Mouse (Mus musculus) midbrain, embryonic 13.5 days (tissue): ENCODE data around the gene Hils1. TPM values are rescaled to one million over a fixed set of nuclear protein-coding genes. Genes with fewer than 3 reads are reported as not detected.
"Not testable (repeated sequence)": the region's sequence is repeated elsewhere in the genome, so short reads cannot be mapped to it uniquely, and the experiment has no call there.

ENCODE experiments used
- ATAC-seq: fragments of 200-750 bp; cut with Nextera tagmentation; 2 replicates; pipeline ENCODE4 v1.8.0; 2017; ENCODE audit warnings: mild to moderate bottlenecking, moderate TSS enrichment, moderate library complexity
- H3K27ac ChIP-seq: fragments of 300-500 bp; sonication (generic); 2 replicates; pipeline ENCODE4 v1.5.1; 2015; ENCODE audit warnings: inconsistent platforms, mild to moderate bottlenecking, moderate library complexity
- H3K27me3 ChIP-seq: fragments of 300-500 bp; sonication (generic); 2 replicates; pipeline ENCODE4 v1.6.1; 2015; ENCODE audit warnings: mild to moderate bottlenecking, inconsistent platforms
- H3K36me3 ChIP-seq: fragments of 300-500 bp; sonication (generic); 2 replicates; pipeline ENCODE4 v1.6.1; 2015; ENCODE audit warnings: mild to moderate bottlenecking, inconsistent platforms
- H3K4me1 ChIP-seq: fragments of 300-500 bp; sonication (generic); replicated peaks from 2 replicates; pipeline ENCODE4 v1.6.1; 2015; ENCODE audit warnings: inconsistent platforms
- H3K4me2 ChIP-seq: fragments of 300-500 bp; sonication (generic); replicated peaks from 2 replicates; pipeline ENCODE4 v1.6.1; 2015; ENCODE audit warnings: moderate library complexity, mild to moderate bottlenecking, inconsistent platforms
- H3K4me3 ChIP-seq: fragments of 300-500 bp; sonication (generic); replicated peaks from 2 replicates; pipeline ENCODE4 v1.5.1; 2015; ENCODE audit warnings: mild to moderate bottlenecking, inconsistent platforms
- H3K9ac ChIP-seq: fragments of 300-500 bp; sonication (generic); replicated peaks from 2 replicates; pipeline ENCODE4 v1.6.1; 2015; ENCODE audit warnings: mild to moderate bottlenecking, inconsistent platforms
- H3K9me3 ChIP-seq: fragments of 300-500 bp; sonication (generic); 2 replicates; pipeline ENCODE4 v1.6.1; 2016; ENCODE audit warnings: mild to moderate bottlenecking, inconsistent platforms
- WGBS: fragments of 180-500 bp; shearing (Covaris S2); methylation state at CpG from one replicate; pipeline ENCODE4 v1.1.7; 2015; 5-methylcytosine and 5-hydroxymethylcytosine counted together
- polyA plus RNA-seq: library from polyadenylated mRNA; unstranded; fragments of >200 nt; fragmentation: Nextera tagmentation; extraction: Ambion mirVana; gene quantifications from 2 replicates; pipeline ENCODE4 v1.2.1, GENCODE M21; 2015

Hils1 gene
- polyA plus RNA-seq, 1 experiment from 2014 or later = not detected

GRCm38 (mm10) chr11:94958065-94958858, 9.1 kb upstream of the Hils1 start:
- Histone ChIP-seq H3K27me3 (no peaks in the 10 kb centered on the region), H3K4me2 (no peak overlapping the region), H3K4me3 (no peak overlapping the region), H3K36me3 (no peaks in the 10 kb centered on the region), H3K4me1 (peaks cover 11% of the 10 kb centered on the region), H3K27ac (no peak overlapping the region), H3K9ac (no peak overlapping the region), H3K9me3 (no peaks in the 10 kb centered on the region)
- 21% methylated on average over 8 of the region's 8 CpGs for WGBS
- ATAC-seq = peak; percentile 70

DNA sequence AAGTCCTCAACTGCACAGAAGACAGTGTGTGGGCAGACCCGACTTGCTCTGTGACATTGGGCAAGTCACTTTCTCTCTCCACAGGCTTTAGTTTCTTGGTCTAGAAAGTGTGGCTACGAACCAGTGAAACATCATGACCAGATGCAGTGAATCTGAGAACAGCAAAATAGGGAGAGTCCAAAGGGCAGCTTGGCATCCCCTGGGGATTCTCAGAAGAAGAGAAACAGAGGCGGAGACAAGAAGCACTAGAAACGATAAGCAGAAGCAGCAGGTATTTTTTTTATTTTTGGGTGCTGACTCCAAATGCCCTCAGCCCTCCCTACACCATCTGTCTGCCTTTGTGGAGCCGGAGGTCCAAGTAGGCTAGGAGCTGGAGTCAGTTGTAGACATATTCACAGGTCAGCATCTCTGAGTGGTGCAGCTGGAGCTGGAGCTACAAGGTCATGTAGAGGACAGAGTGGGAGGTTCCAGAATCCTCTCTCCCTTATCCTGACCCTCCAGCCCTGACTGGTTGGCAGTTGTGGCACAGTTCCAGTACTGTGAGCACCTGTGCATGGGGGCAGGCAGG, 4.8 kb upstream of the Hils1 start:
- ATAC-seq = no peak
- no peaks in the 10 kb centered on the region for H3K9me3 ChIP-seq
- WGBS = 81% methylated on average over 5 of the region's 5 CpGs

GRCm38 (mm10) chr11:94968187-94968586, 794 bp downstream of the Hils1 start:
- Histone ChIP-seq H3K27me3 (no peaks in the 10 kb centered on the region), H3K9ac (no peak overlapping the region), H3K4me1 (peaks cover 10% of the 10 kb centered on the region), H3K27ac (no peak overlapping the region), H3K9me3 (no peaks in the 10 kb centered on the region), H3K4me2 (no peak overlapping the region), H3K36me3 (no peaks in the 10 kb centered on the region), H3K4me3 (no peak overlapping the region)
- WGBS = 83% methylated on average over 7 of the region's 7 CpGs
- ATAC-seq = no peak

More for the DNA sequence above, 4.8 kb upstream of the Hils1 start:
- H3K9ac ChIP-seq = no peak overlapping the region
- no peak overlapping the region for H3K27ac ChIP-seq
- peaks cover 7% of the 10 kb centered on the region for H3K4me1 ChIP-seq
- no peak overlapping the region for H3K4me3 ChIP-seq
- no peak overlapping the region for H3K4me2 ChIP-seq
- no peaks in the 10 kb centered on the region for H3K36me3 ChIP-seq
- no peaks in the 10 kb centered on the region for H3K27me3 ChIP-seq

DNA sequence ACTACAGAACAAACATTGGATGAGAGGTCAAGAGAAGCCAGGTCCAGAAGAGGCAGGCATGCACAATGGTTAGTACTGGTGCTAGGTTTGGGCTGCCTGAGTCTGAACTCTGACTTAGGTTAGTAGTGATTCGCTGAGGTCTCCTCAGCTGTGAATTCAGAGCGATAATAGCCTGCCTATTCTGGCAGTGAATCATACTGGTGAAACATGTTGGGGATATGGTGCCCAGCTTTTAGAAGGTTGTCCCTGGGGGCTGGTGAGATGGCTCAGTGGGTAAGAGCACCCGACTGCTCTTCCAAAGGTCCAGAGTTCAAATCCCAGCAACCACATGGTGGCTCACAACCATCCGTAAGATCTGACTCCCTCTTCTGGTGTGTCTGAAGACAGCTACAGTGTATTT, 2.3 kb downstream of the Hils1 start:
- ATAC-seq, H3K27ac ChIP-seq, H3K9me3 ChIP-seq, H3K4me2 ChIP-seq, H3K27me3 ChIP-seq, H3K4me3 ChIP-seq, H3K9ac ChIP-seq, H3K36me3 ChIP-seq: not testable (repeated sequence)
- H3K4me1 ChIP-seq = peaks cover 12% of the 10 kb centered on the region
- 95% methylated on average over 4 of the region's 4 CpGs for WGBS

DNA sequence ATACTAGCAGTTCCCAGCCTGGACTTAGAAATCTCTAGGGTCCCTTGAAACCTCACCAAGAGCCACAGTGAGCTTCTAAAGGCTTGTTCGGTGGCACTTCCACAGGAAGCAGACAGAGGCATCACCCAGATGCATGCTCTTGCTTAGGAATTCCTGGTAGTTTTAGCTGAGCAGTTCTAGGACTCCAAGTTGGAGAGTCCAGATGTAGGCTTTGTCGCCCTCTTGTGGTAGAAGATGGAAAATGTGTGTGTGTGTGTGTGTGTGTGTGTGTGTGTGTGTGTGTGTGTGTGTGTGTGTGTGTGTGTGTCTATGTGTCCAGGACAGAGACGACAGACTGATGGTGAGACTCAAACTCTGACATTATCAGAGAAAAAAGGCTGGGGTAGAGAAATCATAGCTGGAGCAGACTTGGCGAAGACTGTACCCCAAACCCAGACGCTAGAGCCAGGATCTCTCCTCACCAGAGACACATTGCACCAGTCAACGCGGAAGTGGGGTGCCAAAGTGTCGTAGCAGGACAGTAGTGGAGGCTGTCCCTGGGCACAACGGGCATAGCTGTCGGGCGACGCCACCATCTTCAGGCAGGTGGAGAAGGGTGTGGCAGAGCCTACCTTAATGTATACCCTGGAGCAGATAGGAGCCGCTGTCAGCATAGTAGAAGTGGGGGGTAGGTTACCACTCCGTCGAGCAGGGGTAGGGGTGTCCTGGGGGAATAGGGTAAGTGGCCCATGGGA, 3.0 kb downstream of the Hils1 start:
- Histone ChIP-seq H3K36me3 (no peaks in the 10 kb centered on the region), H3K4me3 (no peak overlapping the region), H3K9ac (no peak overlapping the region), H3K9me3 (no peaks in the 10 kb centered on the region), H3K27ac (no peak overlapping the region), H3K4me2 (no peak overlapping the region), H3K4me1 (peaks cover 12% of the 10 kb centered on the region), H3K27me3 (no peaks in the 10 kb centered on the region)
- 64% methylated on average over 15 of the region's 15 CpGs for WGBS
- ATAC-seq = peak; percentile 43; the same call in 1 of the 2 replicates

DNA sequence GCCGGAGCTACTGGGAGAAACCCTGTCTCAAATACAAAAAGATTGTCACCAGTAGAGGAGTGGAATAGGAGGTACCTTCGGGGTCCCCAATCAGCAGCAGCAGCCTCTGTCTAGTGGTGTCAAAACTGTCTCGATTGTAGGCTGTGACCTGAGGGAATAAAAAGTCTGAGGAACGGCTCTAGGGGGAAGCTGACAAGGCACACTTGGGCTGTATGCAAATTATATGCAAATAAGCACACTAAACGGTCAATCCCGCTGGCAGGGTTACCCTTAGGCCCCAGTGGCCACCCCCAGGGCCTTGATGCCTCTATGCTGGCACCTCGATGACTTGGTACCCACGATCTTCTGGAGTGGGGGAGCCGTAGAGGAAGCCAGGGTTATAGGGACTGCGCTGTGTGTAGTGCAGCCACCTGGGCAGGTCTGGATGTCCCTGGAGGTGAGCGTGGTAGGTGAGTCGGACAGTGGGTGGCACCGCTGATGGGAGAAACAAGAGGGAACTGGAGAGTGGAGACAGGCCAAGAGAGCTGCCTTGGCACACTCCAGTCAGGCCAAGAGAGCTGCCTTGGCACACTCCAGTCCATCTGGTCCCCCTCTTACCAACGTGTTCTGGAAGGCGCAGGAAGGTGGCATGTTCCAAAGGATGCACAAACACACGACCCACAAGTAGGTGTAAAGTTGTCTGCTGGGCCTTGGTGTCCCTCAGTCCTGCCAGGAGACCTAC, 4.7 kb downstream of the Hils1 start:
- Histone ChIP-seq H3K27me3 (no peaks in the 10 kb centered on the region), H3K4me3 (no peak overlapping the region), H3K4me1 (peaks cover 12% of the 10 kb centered on the region), H3K36me3 (no peaks in the 10 kb centered on the region), H3K9me3 (no peaks in the 10 kb centered on the region), H3K4me2 (no peak overlapping the region), H3K27ac (no peak overlapping the region), H3K9ac (no peak overlapping the region)
- WGBS = 67% methylated on average over 16 of the region's 16 CpGs
- ATAC-seq = 0 out of 2 replicates have a peak, but pooled peaks have one; percentile 25

DNA sequence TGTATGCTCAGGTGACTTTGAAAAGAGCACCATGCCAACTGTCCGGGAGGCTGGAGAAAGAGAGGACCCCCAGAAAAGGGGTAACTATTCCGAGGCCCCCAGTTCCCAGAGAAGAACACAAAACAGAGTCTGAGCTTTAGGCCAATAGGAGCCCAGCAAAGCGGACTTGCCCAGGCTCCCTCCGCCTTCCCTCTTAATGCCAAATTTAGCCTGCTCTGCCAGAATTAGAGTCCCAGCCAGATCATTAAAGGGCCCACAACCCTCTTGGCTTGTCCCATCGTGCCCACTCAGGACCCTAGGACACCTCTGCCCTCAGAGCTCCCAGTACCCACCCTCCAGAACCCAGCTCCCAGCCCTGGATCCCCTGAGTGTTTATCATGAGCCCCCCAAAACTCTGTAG, 5.5 kb downstream of the Hils1 start:
- no peak for ATAC-seq

GRCm38 (mm10) chr11:94973313-94973712, 5.9 kb downstream of the Hils1 start:
- H3K9ac ChIP-seq = no peak overlapping the region
- no peaks in the 10 kb centered on the region for H3K36me3 ChIP-seq
- H3K27ac ChIP-seq = no peak overlapping the region
- H3K9me3 ChIP-seq = no peaks in the 10 kb centered on the region
- no peak for ATAC-seq
- H3K4me1 ChIP-seq = peaks cover 18% of the 10 kb centered on the region
- 37% methylated on average over 4 of the region's 4 CpGs for WGBS
- no peaks in the 10 kb centered on the region for H3K27me3 ChIP-seq
- H3K4me2 ChIP-seq = no peak overlapping the region
- H3K4me3 ChIP-seq = no peak overlapping the region

More for the DNA sequence above, 5.5 kb downstream of the Hils1 start:
- Histone ChIP-seq H3K4me3 (no peak overlapping the region), H3K36me3 (no peaks in the 10 kb centered on the region), H3K9ac (no peak overlapping the region), H3K27me3 (no peaks in the 10 kb centered on the region), H3K27ac (no peak overlapping the region), H3K9me3 (no peaks in the 10 kb centered on the region), H3K4me2 (no peak overlapping the region), H3K4me1 (peaks cover 13% of the 10 kb centered on the region)
- WGBS = 58% methylated on average over 5 of the region's 5 CpGs

GRCm38 (mm10) chr11:94974951-94975350, 7.6 kb downstream of the Hils1 start:
- no peak overlapping the region for H3K4me2 ChIP-seq
- WGBS = 84% methylated on average over 2 of the region's 2 CpGs
- ATAC-seq = no peak

DNA sequence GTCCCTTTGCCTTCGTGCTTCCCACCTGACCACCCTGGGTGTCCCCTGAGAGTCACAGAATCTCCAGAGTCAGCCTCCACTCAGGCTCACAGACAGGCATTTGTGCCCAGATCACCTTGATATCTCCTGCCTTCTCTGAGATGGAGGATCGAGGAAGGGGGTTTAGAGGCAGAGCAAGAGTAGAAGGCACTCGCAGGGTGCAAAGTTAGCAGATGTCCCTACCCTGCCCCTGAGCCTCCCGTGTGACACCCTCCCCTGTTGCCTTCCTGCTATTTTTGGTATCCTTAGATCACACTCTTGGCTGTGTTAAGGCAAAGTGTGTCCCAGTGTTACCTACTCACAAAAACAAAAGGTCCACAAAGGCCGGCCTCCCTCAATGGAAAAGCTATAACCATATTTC, 8.8 kb downstream of the Hils1 start, which contains the start of gene Sgca:
Sgca (minus strand) TSS at position 129 of the 400 bp plus-strand sequence.
- Histone ChIP-seq H3K4me1 (peaks cover 25% of the 10 kb centered on the region), H3K4me2 (no peak within 1 kb of the TSS), H3K27ac (no peak within 1 kb of the TSS), H3K9ac (no peak within 1 kb of the TSS), H3K4me3 (no peak within 1 kb of the TSS), H3K36me3 (no peaks in the 10 kb centered on the region), H3K27me3 (no peaks in the 10 kb centered on the region), H3K9me3 (no peaks in the 10 kb centered on the region)
- 75% methylated on average over 5 of the region's 5 CpGs for WGBS
- no peak for ATAC-seq

More at GRCm38 (mm10) chr11:94974951-94975350, 7.6 kb downstream of the Hils1 start:
- Histone ChIP-seq H3K27me3 (no peaks in the 10 kb centered on the region), H3K27ac (no peak overlapping the region), H3K4me1 (peaks cover 25% of the 10 kb centered on the region), H3K36me3 (no peaks in the 10 kb centered on the region), H3K4me3 (no peak overlapping the region), H3K9me3 (no peaks in the 10 kb centered on the region), H3K9ac (no peak overlapping the region)

GRCm38 (mm10) chr11:94978178-94978915, 11.0 kb downstream of the Hils1 start:
- H3K9me3 ChIP-seq = no peaks in the 10 kb centered on the region
- no peaks in the 10 kb centered on the region for H3K36me3 ChIP-seq
- peaks cover 14% of the 10 kb centered on the region for H3K4me1 ChIP-seq
- peak; percentile 66 for ATAC-seq
- H3K27ac ChIP-seq = peak overlapping the region; percentile 88
- peak overlapping the region; percentile 12 for H3K4me3 ChIP-seq
- H3K4me2 ChIP-seq = peak overlapping the region; percentile 44
- 39% methylated on average over 9 of the region's 9 CpGs for WGBS
- peak overlapping the region; percentile 53 for H3K9ac ChIP-seq
- no peaks in the 10 kb centered on the region for H3K27me3 ChIP-seq
